Mouse (Mus musculus): ENCODE data around the gene Ube2i. TPM values are rescaled to one million over a fixed set of nuclear protein-coding genes. Genes with fewer than 3 reads are reported as not detected.

The Ube2i gene
- total and polyA plus RNA-seq, 3 experiments, result 69.7 to 90.3 (median 88.3) TPM

DNA sequence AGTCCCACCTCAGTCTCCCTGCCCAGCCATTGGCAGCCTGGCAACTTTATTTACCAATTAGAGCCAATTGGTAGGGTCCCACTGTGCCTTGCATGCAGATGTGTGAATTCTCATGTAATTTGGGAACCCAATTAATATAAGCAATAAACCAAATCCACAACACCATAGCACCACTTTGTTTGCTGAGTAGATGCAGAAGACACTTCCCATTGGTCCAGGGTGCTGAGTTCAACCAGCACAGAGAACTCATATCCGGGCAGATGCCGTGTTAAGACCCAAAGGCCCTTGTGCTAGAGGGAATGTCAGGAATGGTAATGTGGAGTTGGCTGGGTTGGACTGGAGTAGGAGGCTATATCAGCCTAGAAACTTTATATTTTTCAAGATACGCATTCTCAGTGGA is 1.4 kb upstream of the Ube2i start:
- H3K27ac ChIP-seq, result no peak overlapping the region
- 93% methylated on average over 3 of the region's 3 CpGs for WGBS
- no peak overlapping the region for H3K9ac ChIP-seq (ENCODE audit: low read depth, low read length)
- no peaks in the 10 kb centered on the region for H3K27me3 ChIP-seq (ENCODE audit: control insufficient read depth, insufficient read depth, low read length)
- no peak for DNase-seq
- peaks cover 3% of the 10 kb centered on the region for H3K79me2 ChIP-seq (replicated peaks; ENCODE audit: control insufficient read depth, insufficient read depth, low read length)
- H3K36me3 ChIP-seq (ENCODE audit: control insufficient read depth, insufficient read depth, low read length), result no peaks in the 10 kb centered on the region; the same call in 1 of the 2 replicates
- H3K4me3 ChIP-seq, result no peak overlapping the region
- no peak for TF ChIP-seq EP300 (IDR thresholded peaks at IDR 0.05; ENCODE audit: insufficient read depth, low read depth, low read length)
- intact Hi-C loops (cut with DNase I), result no loop called here
- peaks cover 11% of the 10 kb centered on the region for H3K4me1 ChIP-seq (ENCODE audit: control insufficient read depth, insufficient read depth, low read length)

DNA sequence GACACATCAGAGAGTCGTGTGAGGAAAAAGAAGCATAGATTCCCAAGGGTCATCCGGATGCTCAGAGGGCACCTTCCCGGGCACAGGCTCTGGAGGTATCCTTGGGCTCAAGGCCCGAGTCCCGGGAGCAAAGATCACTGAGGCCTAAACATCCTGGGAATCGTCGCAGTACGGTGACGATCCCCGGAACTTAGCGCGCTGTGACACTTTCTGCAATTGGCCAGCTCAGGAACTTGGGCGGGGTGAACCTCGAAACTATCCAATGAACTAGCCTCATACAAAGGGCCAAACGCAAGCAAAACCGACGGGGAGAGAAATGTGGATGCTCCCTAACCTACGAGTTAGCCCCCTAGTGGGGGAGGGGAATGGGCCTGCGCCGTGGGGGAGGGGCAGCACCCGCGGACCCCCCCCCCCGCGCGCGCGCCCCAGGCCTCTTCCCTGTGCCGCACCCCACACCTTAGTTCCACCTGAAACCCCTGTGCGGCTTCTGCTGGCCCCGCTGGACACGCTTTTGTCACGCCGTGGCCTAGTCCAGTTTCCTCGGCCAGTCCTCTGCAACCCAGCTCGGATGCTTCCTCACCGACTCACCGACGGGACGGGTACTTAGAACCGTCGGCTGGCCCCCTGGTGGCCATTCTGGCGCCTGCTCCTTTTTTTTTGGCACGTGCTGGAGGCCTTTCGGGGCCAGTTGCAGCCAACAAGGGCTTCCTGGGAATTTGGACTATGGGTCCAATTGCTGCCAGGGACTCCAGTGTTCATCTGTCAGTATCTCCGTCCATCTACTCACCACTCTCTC is 518 bp downstream of the Ube2i start:
- Histone ChIP-seq H3K4me1 (ENCODE audit: control insufficient read depth, insufficient read depth, low read length) (peaks cover 20% of the 10 kb centered on the region), H3K4me3 (peak overlapping the region; percentile 88), H3K27me3 (ENCODE audit: control insufficient read depth, insufficient read depth, low read length) (no peaks in the 10 kb centered on the region), H3K27ac (peak overlapping the region; percentile 100), H3K9ac (ENCODE audit: low read depth, low read length) (peak overlapping the region; percentile 86), H3K36me3 (ENCODE audit: control insufficient read depth, insufficient read depth, low read length) (no peaks in the 10 kb centered on the region; the same call in 1 of the 2 replicates), H3K79me2 (replicated peaks; ENCODE audit: control insufficient read depth, insufficient read depth, low read length) (peaks cover 6% of the 10 kb centered on the region)
- under 1% methylated on average over 45 of the region's 45 CpGs for WGBS
- intact Hi-C loops (cut with DNase I), result loop anchor here (2.0 to 5.0 kb wide), 5 partner anchors 89 to 337 kb away; partner anchors contain the start of genes BC003965, Clcn7, Cramp1l and Ift140
- TF ChIP-seq EP300 (IDR thresholded peaks at IDR 0.05; ENCODE audit: insufficient read depth, low read depth, low read length) (no peak), CTCF (IDR thresholded peaks at IDR 0.05) (peak; percentile 86), POLR2A (IDR thresholded peaks at IDR 0.05; ENCODE audit: insufficient read depth, low read depth, low read length) (peak; percentile 61)
- DNase-seq, result peak; percentile 97 to 98

DNA sequence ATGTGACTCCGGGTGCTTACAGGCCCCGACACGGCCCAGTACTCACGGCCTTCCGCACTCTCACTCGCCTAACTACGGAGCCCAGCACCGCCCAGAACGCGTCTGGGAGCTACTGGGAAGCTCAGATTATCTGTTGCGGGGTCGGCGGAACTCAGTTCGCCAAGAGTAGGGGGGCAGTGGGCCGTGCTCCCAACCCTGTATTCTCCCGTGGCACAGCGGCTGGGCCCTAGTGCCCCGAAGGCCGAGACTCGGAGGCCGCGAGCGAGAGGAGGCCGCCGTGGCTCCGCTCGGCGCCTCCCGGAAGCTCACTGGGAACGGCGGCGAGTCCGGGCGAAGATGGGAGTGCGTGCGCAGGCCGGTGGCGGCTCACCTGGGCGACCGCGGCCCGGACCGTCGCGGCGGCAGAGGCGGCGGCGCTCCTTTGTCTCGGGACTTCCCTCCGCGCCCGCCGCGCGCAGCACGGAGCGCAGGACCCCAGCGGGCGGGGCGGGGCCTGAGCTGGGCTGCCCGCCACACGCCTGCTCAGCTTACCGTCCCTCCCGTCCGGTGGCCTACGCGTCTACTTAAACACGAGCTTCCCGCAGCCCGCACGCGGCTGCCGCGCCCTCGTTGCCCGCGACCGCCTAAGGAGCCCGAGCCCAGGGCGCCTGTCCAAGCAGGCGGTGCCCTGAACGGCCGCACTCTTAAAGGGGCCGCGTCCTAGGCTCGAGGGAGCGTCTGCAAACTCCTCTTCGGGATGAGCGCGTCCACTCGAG is 1.3 kb downstream of the Ube2i start:
- peaks cover 20% of the 10 kb centered on the region for H3K4me1 ChIP-seq (ENCODE audit: control insufficient read depth, insufficient read depth, low read length)
- peak overlapping the region; percentile 100 for H3K27ac ChIP-seq
- intact Hi-C loops (cut with DNase I), result loop anchor here (2.0 to 5.0 kb wide), 5 partner anchors 88 to 336 kb away; partner anchors contain the start of genes BC003965, Clcn7, Cramp1l and Ift140
- no peaks in the 10 kb centered on the region for H3K27me3 ChIP-seq (ENCODE audit: control insufficient read depth, insufficient read depth, low read length)
- peaks cover 6% of the 10 kb centered on the region for H3K79me2 ChIP-seq (replicated peaks; ENCODE audit: control insufficient read depth, insufficient read depth, low read length)
- H3K36me3 ChIP-seq (ENCODE audit: control insufficient read depth, insufficient read depth, low read length), result no peaks in the 10 kb centered on the region; the same call in 1 of the 2 replicates
- DNase-seq, result peak; percentile 95
- TF ChIP-seq POLR2A (IDR thresholded peaks at IDR 0.05; ENCODE audit: insufficient read depth, low read depth, low read length) (peak; percentile 37; the same call in 1 of the 2 replicates), EP300 (IDR thresholded peaks at IDR 0.05; ENCODE audit: insufficient read depth, low read depth, low read length) (0 out of 2 replicates have a peak, but pooled peaks have one; percentile 63), CTCF (IDR thresholded peaks at IDR 0.05) (no peak)
- WGBS, result under 1% methylated on average over 89 of the region's 92 CpGs
- peak overlapping the region; percentile 88 for H3K4me3 ChIP-seq
- peak overlapping the region; percentile 86 for H3K9ac ChIP-seq (ENCODE audit: low read depth, low read length)

DNA sequence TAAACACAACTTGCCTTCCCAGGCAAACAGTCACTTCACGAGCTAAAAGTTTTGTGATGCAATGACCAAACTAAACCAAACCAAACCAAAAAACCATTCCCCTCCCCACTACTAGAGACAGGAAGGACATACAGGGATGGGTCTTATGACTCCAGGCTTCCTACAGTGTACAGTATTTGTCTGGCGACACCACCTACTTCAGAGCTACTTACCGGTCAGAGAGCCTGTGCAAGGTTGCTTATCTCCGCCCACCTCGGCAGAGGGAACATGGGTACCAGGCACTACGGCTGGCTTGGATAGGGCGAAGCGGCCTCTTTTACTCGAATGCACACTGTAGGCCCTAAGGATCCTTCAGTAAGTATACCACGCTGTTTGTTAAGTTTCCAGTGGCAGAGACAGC is 2.1 kb downstream of the Ube2i start:
- intact Hi-C loops (cut with DNase I), result loop anchor here (2.0 to 5.0 kb wide), 5 partner anchors 88 to 335 kb away; partner anchors contain the start of genes BC003965, Clcn7, Cramp1l and Ift140
- TF ChIP-seq POLR2A (IDR thresholded peaks at IDR 0.05; ENCODE audit: insufficient read depth, low read depth, low read length) (no peak), CTCF (IDR thresholded peaks at IDR 0.05) (no peak)
- WGBS, result under 1% methylated on average over 10 of the region's 10 CpGs

DNA sequence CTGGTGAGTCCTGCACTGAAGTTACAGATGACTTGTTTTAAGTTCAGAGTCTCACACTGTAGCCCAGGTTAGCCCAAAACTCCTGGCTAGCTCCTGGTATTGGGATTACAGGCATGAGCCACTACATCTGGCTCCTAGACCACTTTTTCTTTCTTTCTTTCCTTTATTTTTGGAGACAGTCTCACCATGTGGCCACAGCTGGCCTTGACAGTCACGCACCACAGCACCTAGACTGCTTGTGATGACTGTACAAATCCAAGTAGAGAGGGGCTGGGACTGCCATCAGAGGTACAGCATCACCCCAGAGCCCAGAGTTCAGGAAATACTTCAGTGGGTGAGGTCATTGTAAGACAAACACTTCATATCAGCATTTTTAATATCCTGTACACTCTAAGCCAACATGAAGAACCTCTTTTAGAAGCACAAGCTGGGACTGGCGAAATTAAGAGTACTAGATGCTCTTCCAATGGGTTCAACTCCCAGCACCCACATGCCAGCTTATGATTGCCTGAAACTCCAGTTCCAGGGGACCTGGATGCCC is 3.6 kb downstream of the Ube2i start:
- TF ChIP-seq POLR2A (IDR thresholded peaks at IDR 0.05; ENCODE audit: insufficient read depth, low read depth, low read length), result no peak
- no peak for TF ChIP-seq CTCF (IDR thresholded peaks at IDR 0.05)
- no peak for TF ChIP-seq EP300 (IDR thresholded peaks at IDR 0.05; ENCODE audit: insufficient read depth, low read depth, low read length)
- DNase-seq, result no peak
- 18% methylated on average over 2 of the region's 2 CpGs for WGBS
- Histone ChIP-seq H3K36me3 (ENCODE audit: control insufficient read depth, insufficient read depth, low read length) (no peaks in the 10 kb centered on the region; the same call in none of the 2 replicates), H3K79me2 (replicated peaks; ENCODE audit: control insufficient read depth, insufficient read depth, low read length) (peaks cover 6% of the 10 kb centered on the region), H3K27me3 (ENCODE audit: control insufficient read depth, insufficient read depth, low read length) (no peaks in the 10 kb centered on the region), H3K9ac (ENCODE audit: low read depth, low read length) (no peak overlapping the region), H3K4me3 (no peak overlapping the region), H3K27ac (no peak overlapping the region), H3K4me1 (ENCODE audit: control insufficient read depth, insufficient read depth, low read length) (peaks cover 20% of the 10 kb centered on the region)
- intact Hi-C loops (cut with DNase I), result loop anchor here (5.0 kb wide), 4 partner anchors 139 to 334 kb away; partner anchors contain the start of genes Clcn7, Cramp1l, Ift140 and Mapk8ip3

More for the DNA sequence above, 2.1 kb downstream of the Ube2i start:
- Histone ChIP-seq H3K27me3 (ENCODE audit: control insufficient read depth, insufficient read depth, low read length) (no peaks in the 10 kb centered on the region), H3K4me1 (ENCODE audit: control insufficient read depth, insufficient read depth, low read length) (peaks cover 20% of the 10 kb centered on the region), H3K27ac (peak overlapping the region; percentile 100), H3K36me3 (ENCODE audit: control insufficient read depth, insufficient read depth, low read length) (no peaks in the 10 kb centered on the region; the same call in 1 of the 2 replicates), H3K4me3 (peak overlapping the region; percentile 88), H3K9ac (ENCODE audit: low read depth, low read length) (peak overlapping the region; percentile 86), H3K79me2 (replicated peaks; ENCODE audit: control insufficient read depth, insufficient read depth, low read length) (peaks cover 6% of the 10 kb centered on the region)
- DNase-seq, result no peak
